Mouse (Mus musculus) midbrain, embryonic 10.5 days (tissue): ENCODE measurements around the gene Pcolce. TPM values are rescaled to one million over a fixed set of nuclear protein-coding genes. Genes with fewer than 3 reads are reported as not detected.

Experiments
- DNase-seq: peaks from one replicate; pipeline ENCODE4 v3.0.0-alpha.2; 2017; ENCODE audit warnings: low spot score
- H3K27ac ChIP-seq: fragments of 300-500 bp; sonication (generic); replicated peaks from 2 replicates; pipeline ENCODE4 v1.5.1; 2016; ENCODE audit warnings: mild to moderate bottlenecking
- H3K27me3 ChIP-seq: fragments of 300-500 bp; sonication (generic); 2 replicates; pipeline ENCODE4 v1.6.1; 2016; ENCODE audit warnings: low read depth, mild to moderate bottlenecking; ENCODE audit not compliant: poor library complexity, severe bottlenecking
- H3K36me3 ChIP-seq: fragments of 300-500 bp; sonication (generic); 2 replicates; pipeline ENCODE4 v1.6.1; 2016; ENCODE audit warnings: mild to moderate bottlenecking, moderate library complexity
- H3K4me1 ChIP-seq: fragments of 300-500 bp; sonication (generic); 2 replicates; pipeline ENCODE4 v1.6.1; 2016
- H3K4me3 ChIP-seq: fragments of 300-500 bp; sonication (generic); 2 replicates; pipeline ENCODE4 v1.5.1; 2016; ENCODE audit warnings: mild to moderate bottlenecking, moderate library complexity
- H3K9me3 ChIP-seq: fragments of 300-500 bp; sonication (generic); replicated peaks from 2 replicates; pipeline ENCODE4 v1.6.1; 2016; ENCODE audit warnings: mild to moderate bottlenecking
- WGBS: fragments of 180-500 bp; shearing (Covaris S2); methylation state at CpG from one replicate; pipeline ENCODE4 v1.1.7; 2016; 5-methylcytosine and 5-hydroxymethylcytosine counted together
- polyA plus RNA-seq: library from polyadenylated mRNA; unstranded; fragments of >200 nt; fragmentation: Nextera tagmentation; extraction: Ambion mirVana; gene quantifications from 2 replicates; pipeline ENCODE4 v1.2.1, GENCODE M21; 2016

Gene Pcolce
- polyA plus RNA-seq, 1 experiment from 2014 or later = 61.4 TPM

- DNase-seq = no peak
- Histone ChIP-seq H3K9me3 (no peaks in the 10 kb centered on the region), H3K27ac (0 out of 2 replicates have a peak overlapping the region, but pooled peaks have one; percentile 1), H3K4me1 (peaks cover 27% of the 10 kb centered on the region), H3K4me3 (peak overlapping the region; percentile 23; the same call in 1 of the 2 replicates), H3K27me3 (peaks cover 55% of the 10 kb centered on the region), H3K36me3 (peaks cover 34% of the 10 kb centered on the region)
- WGBS = 38% methylated on average over 19 of the region's 19 CpGs
These were observed 30.9 kb upstream of the Pcolce start for GRCm38 (mm10) chr5:137644484-137644883.

- Histone ChIP-seq H3K9me3 (no peaks in the 10 kb centered on the region), H3K27ac (no peak overlapping the region), H3K4me1 (peaks cover 17% of the 10 kb centered on the region), H3K4me3 (no peak overlapping the region), H3K27me3 (peaks cover 55% of the 10 kb centered on the region), H3K36me3 (peaks cover 50% of the 10 kb centered on the region)
- 57% methylated on average over 4 of the region's 4 CpGs for WGBS
- no peak for DNase-seq
These were observed 29.3 kb upstream of the Pcolce start for GRCm38 (mm10) chr5:137642886-137643285.

DNA sequence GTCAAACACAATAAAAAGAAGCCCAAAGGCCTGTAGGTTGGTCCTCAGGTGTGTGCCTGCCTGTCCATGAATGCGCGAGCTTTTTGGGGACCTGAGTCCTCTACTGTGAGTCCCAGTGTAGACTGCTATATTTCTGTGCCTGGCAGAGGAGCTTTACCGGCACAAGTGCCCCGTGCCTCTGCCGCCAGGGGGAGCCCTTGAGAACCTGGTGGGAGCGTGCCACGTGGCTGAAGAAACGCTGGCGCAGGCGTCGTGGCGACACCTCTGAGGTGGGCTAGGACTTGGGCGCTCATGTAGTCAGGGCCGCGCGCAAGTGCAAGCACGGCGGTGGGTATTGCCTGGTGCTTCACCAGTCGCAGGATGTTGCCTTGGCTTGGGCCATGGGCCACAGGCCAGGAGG, 27.5 kb upstream of the Pcolce start, which contains the start of gene Sap25:
Gene Sap25 (plus strand): TSS at position 281 of the 400 bp plus-strand sequence.
- no peak within 1 kb of the TSS for H3K4me3 ChIP-seq

GRCm38 (mm10) chr5:137639472-137639871, 25.9 kb upstream of the Pcolce start:
- H3K27ac ChIP-seq = no peak overlapping the region
- H3K27me3 ChIP-seq = peaks cover 25% of the 10 kb centered on the region
- 90% methylated on average over 7 of the region's 7 CpGs for WGBS
- no peak overlapping the region for H3K4me3 ChIP-seq
- no peak for DNase-seq
- peaks cover 4% of the 10 kb centered on the region; the same call in 1 of the 2 replicates for H3K4me1 ChIP-seq
- no peaks in the 10 kb centered on the region for H3K9me3 ChIP-seq
- peaks cover 84% of the 10 kb centered on the region for H3K36me3 ChIP-seq

More for the DNA sequence above, 27.5 kb upstream of the Pcolce start, which contains the start of gene Sap25:
- no peak within 1 kb of the TSS for H3K27ac ChIP-seq
- H3K4me1 ChIP-seq = peaks cover 17% of the 10 kb centered on the region
- 89% methylated on average over 19 of the region's 19 CpGs for WGBS
- DNase-seq = no peak
- no peaks in the 10 kb centered on the region for H3K9me3 ChIP-seq
- H3K27me3 ChIP-seq = peaks cover 40% of the 10 kb centered on the region
- H3K36me3 ChIP-seq = peaks cover 68% of the 10 kb centered on the region

DNA sequence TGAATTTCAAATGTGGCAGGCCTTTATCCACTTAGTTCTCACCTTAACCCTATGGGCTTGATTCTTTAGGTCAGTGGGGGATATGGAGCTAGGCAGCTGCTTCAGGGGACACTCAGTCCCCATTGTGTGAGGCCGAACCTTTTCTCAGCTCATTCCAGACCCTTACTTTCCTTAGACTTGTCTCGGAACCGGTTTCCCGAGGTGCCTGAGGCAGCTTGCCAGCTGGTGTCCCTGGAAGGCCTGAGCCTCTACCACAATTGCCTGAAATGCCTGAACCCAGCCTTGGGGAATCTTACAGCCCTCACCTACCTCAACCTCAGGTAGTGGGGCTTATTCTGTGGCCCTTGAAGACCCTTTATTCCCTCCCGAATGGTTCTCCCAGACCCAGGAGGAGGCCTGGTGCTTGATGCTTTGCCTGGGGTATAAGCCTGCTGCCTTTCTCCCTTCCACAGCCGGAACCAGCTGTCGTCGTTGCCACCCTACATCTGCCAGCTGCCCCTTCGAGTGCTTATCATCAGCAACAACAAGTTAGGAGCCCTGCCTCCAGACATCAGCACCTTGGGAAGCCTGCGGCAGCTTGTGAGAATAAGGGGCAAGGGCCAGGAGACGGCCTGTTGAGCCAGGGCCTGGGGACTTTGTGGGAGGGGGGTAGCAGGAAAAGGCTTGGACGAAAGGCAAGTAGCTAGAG, 20.0 kb upstream of the Pcolce start:
- WGBS = 86% methylated on average over 12 of the region's 12 CpGs
- Histone ChIP-seq H3K27me3 (no peaks in the 10 kb centered on the region), H3K9me3 (no peaks in the 10 kb centered on the region), H3K36me3 (peaks cover 70% of the 10 kb centered on the region), H3K27ac (no peak overlapping the region; the same call in 1 of the 2 replicates), H3K4me3 (no peak overlapping the region), H3K4me1 (peaks cover 43% of the 10 kb centered on the region)
- DNase-seq = no peak

DNA sequence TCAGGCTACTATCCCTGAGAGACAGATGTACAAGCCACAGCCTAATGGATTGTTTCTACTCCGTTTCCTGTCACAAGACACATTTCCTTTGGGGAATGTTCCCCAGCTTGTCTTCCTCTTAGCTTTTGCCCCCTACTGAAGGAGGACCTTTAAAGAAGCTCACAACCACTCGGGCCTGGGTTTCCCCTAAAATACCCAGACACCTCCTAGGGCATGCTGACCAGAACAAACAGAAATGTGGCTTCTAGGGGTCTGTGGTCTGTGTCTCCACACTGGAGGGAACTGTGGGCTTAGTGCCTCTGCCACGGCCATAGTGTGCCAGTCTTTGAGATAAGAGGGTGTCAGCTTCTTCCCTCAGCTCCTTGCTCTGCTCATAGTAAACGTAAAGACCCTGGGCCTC, 18.0 kb upstream of the Pcolce start:
- H3K4me1 ChIP-seq = peaks cover 56% of the 10 kb centered on the region
- whole genome bisulfite sequencing = 79% methylated on average over 4 of the region's 4 CpGs
- peak overlapping the region; percentile 94; the same call in 1 of the 2 replicates for H3K4me3 ChIP-seq
- peak overlapping the region; percentile 96; the same call in 1 of the 2 replicates for H3K27ac ChIP-seq
- no peak for DNase-seq
- no peaks in the 10 kb centered on the region for H3K9me3 ChIP-seq
- H3K27me3 ChIP-seq = no peaks in the 10 kb centered on the region
- peaks cover 50% of the 10 kb centered on the region for H3K36me3 ChIP-seq

DNA sequence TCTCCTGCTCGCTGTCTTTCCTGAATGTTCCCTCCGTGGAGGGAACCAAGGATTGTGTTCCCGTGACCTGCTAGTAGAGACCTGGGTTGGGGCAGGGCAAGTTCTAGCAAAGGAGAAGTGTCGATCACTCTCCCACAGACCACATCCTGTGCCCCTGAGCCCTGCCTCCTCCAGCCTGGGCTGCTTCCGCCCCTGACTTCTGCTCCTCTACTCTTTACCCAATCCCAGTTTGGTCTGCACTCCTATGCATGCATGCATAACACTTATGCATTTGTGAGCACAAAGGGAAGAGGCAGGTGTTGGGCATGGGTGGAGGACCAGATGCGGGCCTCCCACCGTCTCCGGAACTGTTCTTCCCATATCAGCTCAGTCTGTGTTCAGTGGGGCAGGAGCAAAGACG, 17.6 kb upstream of the Pcolce start:
- Histone ChIP-seq H3K36me3 (peaks cover 46% of the 10 kb centered on the region), H3K4me1 (peaks cover 56% of the 10 kb centered on the region), H3K9me3 (no peaks in the 10 kb centered on the region), H3K27me3 (no peaks in the 10 kb centered on the region), H3K4me3 (peak overlapping the region; percentile 94), H3K27ac (peak overlapping the region; percentile 96)
- WGBS = 75% methylated on average over 9 of the region's 9 CpGs
- no peak for DNase-seq

DNA sequence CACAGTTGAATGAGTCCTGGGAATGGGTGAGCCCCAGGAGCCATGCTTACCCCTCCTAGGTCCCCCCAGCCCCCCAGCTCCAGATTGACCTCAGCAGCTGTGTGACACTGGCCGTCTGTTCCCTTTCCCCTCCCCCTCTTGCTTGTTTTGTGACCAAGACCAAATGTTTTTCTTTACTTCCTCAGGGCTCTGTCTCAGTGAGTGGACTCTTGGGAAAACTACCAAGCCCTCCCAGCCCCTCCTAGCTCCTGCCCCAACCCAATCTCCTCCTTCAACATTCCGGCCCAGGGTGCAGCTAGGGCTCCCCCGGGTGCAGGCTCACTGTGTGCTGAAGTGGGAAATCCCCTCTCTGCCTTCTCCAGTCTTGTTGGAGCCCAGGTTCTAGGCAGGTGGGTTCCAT, 17.0 kb upstream of the Pcolce start:
- WGBS = 50% methylated on average over 3 of the region's 3 CpGs

GRCm38 (mm10) chr5:137629906-137630545, 16.4 kb upstream of the Pcolce start:
- no peaks in the 10 kb centered on the region for H3K27me3 ChIP-seq
- 28% methylated on average over 6 of the region's 6 CpGs for WGBS
- peak overlapping the region; percentile 96 for H3K27ac ChIP-seq
- H3K4me1 ChIP-seq = peaks cover 65% of the 10 kb centered on the region
- peaks cover 34% of the 10 kb centered on the region for H3K36me3 ChIP-seq
- no peaks in the 10 kb centered on the region for H3K9me3 ChIP-seq
- peak overlapping the region; percentile 94 for H3K4me3 ChIP-seq
- DNase-seq = no peak

More for the DNA sequence above, 17.0 kb upstream of the Pcolce start:
- peaks cover 40% of the 10 kb centered on the region for H3K36me3 ChIP-seq
- DNase-seq = no peak
- peaks cover 60% of the 10 kb centered on the region for H3K4me1 ChIP-seq
- peak overlapping the region; percentile 96 for H3K27ac ChIP-seq
- H3K4me3 ChIP-seq = peak overlapping the region; percentile 94
- H3K9me3 ChIP-seq = no peaks in the 10 kb centered on the region
- H3K27me3 ChIP-seq = no peaks in the 10 kb centered on the region

- no peaks in the 10 kb centered on the region for H3K9me3 ChIP-seq
- H3K4me3 ChIP-seq = peak overlapping the region; percentile 94
- H3K4me1 ChIP-seq = peaks cover 71% of the 10 kb centered on the region
- H3K36me3 ChIP-seq = peaks cover 27% of the 10 kb centered on the region
- peak overlapping the region; percentile 96 for H3K27ac ChIP-seq
- H3K27me3 ChIP-seq = no peaks in the 10 kb centered on the region
- no peak for DNase-seq
- WGBS = 1% methylated on average over 23 of the region's 23 CpGs
These were observed 15.7 kb upstream of the Pcolce start for GRCm38 (mm10) chr5:137629306-137629721.

DNA sequence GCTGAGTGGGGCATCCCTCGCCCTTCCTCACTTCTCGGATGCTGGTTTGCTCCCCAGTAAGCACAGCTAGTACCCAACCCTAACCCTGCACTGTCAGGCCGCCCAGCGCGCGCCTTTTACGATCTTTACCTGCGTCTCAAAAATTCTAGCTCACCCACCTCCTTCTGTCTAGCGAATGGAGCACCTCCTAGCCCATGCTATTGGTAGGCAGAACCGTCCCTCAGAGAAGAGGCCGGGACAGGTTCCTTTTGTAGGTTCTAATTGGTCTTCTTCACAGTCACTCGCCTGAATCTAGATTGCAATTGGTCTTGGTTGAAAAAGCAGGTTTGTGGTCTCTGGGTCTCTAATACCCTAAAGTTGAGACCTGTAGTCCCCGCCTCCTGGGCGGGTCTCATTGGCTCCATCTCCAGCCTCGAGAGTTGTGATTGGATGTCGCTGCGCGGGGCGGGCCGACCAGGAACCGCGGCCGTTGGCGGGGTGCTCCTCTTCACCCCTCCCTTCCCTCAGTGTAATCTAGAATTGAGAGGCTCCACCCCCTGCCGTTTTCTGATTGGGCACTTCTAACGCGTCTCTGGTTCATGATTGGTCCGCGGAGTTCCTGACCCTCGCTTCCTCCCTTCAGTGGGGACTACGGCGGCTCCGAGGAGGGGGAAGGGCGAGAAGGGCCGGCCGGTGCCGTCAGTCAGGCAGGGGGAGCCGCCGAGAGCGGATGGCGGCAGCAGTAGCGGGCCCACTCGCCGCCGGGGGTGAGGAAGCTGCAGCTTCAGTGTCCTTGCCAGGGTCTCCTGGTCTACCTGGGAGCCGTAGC, 15.1 kb upstream of the Pcolce start, which contains the start of the genes Fbxo24, Lrch4 and Gm20605:
Gene Fbxo24 (minus strand): TSS at position 505 of the 808 bp plus-strand sequence.
Gene Lrch4 (plus strand): TSS at position 624 of the 808 bp plus-strand sequence.
Gene Gm20605 (plus strand): TSS at position 678 of the 808 bp plus-strand sequence.
- under 1% methylated on average over 46 of the region's 46 CpGs for WGBS
- peaks cover 66% of the 10 kb centered on the region for H3K4me1 ChIP-seq

GRCm38 (mm10) chr5:137627991-137628390, 14.4 kb upstream of the Pcolce start:
- H3K36me3 ChIP-seq = peaks cover 15% of the 10 kb centered on the region; the same call in 1 of the 2 replicates
- H3K27me3 ChIP-seq = no peaks in the 10 kb centered on the region
- H3K27ac ChIP-seq = peak overlapping the region; percentile 92
- no peaks in the 10 kb centered on the region for H3K9me3 ChIP-seq
- DNase-seq = no peak
- H3K4me1 ChIP-seq = peaks cover 62% of the 10 kb centered on the region
- H3K4me3 ChIP-seq = peak overlapping the region; percentile 94
- WGBS = 7% methylated on average over 9 of the region's 9 CpGs

More for the DNA sequence above, 15.1 kb upstream of the Pcolce start, which contains the start of the genes Fbxo24, Lrch4 and Gm20605:
- peak; percentile 99 for DNase-seq
- H3K4me3 ChIP-seq = peak within 1 kb of the TSS; percentile 94
- H3K27ac ChIP-seq = peak within 1 kb of the TSS; percentile 96
- peaks cover 21% of the 10 kb centered on the region for H3K36me3 ChIP-seq
- no peaks in the 10 kb centered on the region for H3K9me3 ChIP-seq
- H3K27me3 ChIP-seq = no peaks in the 10 kb centered on the region
